ENCODE assay signal across 20 mouse cellular contexts in the genomic region with DNA sequence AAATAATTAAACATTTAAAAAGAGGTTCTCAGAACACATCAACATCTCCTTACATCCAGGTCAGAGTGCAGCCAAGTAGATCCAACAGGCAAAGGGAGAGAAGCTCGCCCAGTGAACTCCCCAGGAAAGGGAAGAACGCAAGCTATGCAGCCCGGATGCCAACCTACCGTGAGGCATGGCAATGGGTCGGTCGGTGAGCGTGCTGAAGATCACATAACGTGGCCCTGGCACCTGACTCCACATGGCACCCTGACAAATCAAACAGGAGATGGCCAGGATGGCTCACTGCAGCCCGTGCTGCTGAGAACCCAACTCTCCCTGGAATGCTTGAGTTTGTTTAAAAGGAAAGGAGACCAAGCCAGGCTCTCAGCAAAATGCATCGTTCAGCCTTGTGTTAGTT.
DNase-seq lines count a peak whose midpoint lies in the region; ATAC-seq and TF ChIP-seq lines count a peak whose summit lies in the region.
"Had no signal": no experiment of that assay in that cellular context is flagged by ENCODE, and none has a peak within 500 bp of the region (broad histone marks: within the 10 kb centered on the region; RNA-seq: fewer than 3 reads in every experiment).

No protein-coding gene starts in this region.

- no peak overlapping the region for H3K27ac ChIP-seq in liver, adult 2 months (replicated peaks; ENCODE audit: insufficient read depth, low read depth, low read length)
- H3K27ac ChIP-seq in liver, embryonic 12.5 days = no peak overlapping the region
- H3K27ac ChIP-seq: embryonic facial prominence, embryonic 12.5 days; forebrain, embryonic 12.5 days; hindbrain, embryonic 10.5 days; hindbrain, embryonic 14.5 days had no signal

- H3K36me3 ChIP-seq in liver, adult 2 months (ENCODE audit: control insufficient read depth, insufficient read depth, low read length) = no peaks in the 10 kb centered on the region
- no peaks in the 10 kb centered on the region for H3K36me3 ChIP-seq in liver, embryonic 12.5 days
- H3K36me3 ChIP-seq: embryonic facial prominence, embryonic 12.5 days; forebrain, embryonic 12.5 days; G1E; heart, embryonic 12.5 days; hindbrain, embryonic 10.5 days had no signal

- no peak for ATAC-seq in liver, embryonic 12.5 days
- ATAC-seq in inflammation-experienced regulatory T-cells, adult 6 months = no peak
- ATAC-seq: CD4-positive, CD25-positive, alpha-beta regulatory T cell, adult 4 months; forebrain, embryonic 16.5 days; intestine, embryonic 16.5 days had no signal

- TF ChIP-seq CTCF in liver, adult 2 months (IDR thresholded peaks at IDR 0.05; ENCODE audit: low read depth, low read length) = no peak

- H3K4me3 ChIP-seq in liver, adult 2 months (ENCODE audit: insufficient read depth, low read depth, low read length) = no peak overlapping the region
- H3K4me3 ChIP-seq in liver, embryonic 12.5 days = no peak overlapping the region
- H3K4me3 ChIP-seq: embryonic facial prominence, embryonic 12.5 days; forebrain, embryonic 12.5 days; heart, embryonic 12.5 days; hindbrain, embryonic 10.5 days had no signal

- no peaks in the 10 kb centered on the region for H3K9me3 ChIP-seq in liver, embryonic 12.5 days (replicated peaks)
- H3K9me3 ChIP-seq: embryonic facial prominence, embryonic 12.5 days; forebrain, embryonic 12.5 days; hindbrain, embryonic 10.5 days had no signal

- H3K4me2 ChIP-seq in liver, embryonic 12.5 days = no peak overlapping the region
- H3K4me2 ChIP-seq: embryonic facial prominence, embryonic 12.5 days; forebrain, embryonic 12.5 days; heart, embryonic 12.5 days; hindbrain, embryonic 14.5 days had no signal

- no peak for TF ChIP-seq POLR2A in liver, adult 2 months (IDR thresholded peaks at IDR 0.05; ENCODE audit: extremely low read depth, insufficient read depth, low read length)

- H3K9ac ChIP-seq in liver, adult 2 months (ENCODE audit: low read depth, low read length) = no peak overlapping the region
- no peak overlapping the region for H3K9ac ChIP-seq in liver, embryonic 12.5 days
- H3K9ac ChIP-seq: embryonic facial prominence, embryonic 12.5 days; forebrain, embryonic 12.5 days; heart, embryonic 12.5 days; hindbrain, embryonic 14.5 days had no signal

- no peaks in the 10 kb centered on the region for H3K27me3 ChIP-seq in liver, adult 2 months (ENCODE audit: control insufficient read depth, insufficient read depth, low read length)
- no peaks in the 10 kb centered on the region for H3K27me3 ChIP-seq in liver, embryonic 12.5 days (replicated peaks)
- H3K27me3 ChIP-seq: embryonic facial prominence, embryonic 12.5 days; forebrain, embryonic 12.5 days had no signal

- WGBS in liver, adult 2 months = 34% methylated on average over 10 of the region's 10 CpGs
- WGBS in liver, embryonic 12.5 days (ENCODE audit: insufficient replicate concordance) = 77% methylated on average over 10 of the region's 10 CpGs

- no peaks in the 10 kb centered on the region for H3K4me1 ChIP-seq in liver, adult 2 months (ENCODE audit: control insufficient read depth, insufficient read depth, low read length)
- no peaks in the 10 kb centered on the region for H3K4me1 ChIP-seq in liver, embryonic 12.5 days
- H3K4me1 ChIP-seq: embryonic facial prominence, embryonic 12.5 days; forebrain, embryonic 12.5 days; heart, embryonic 12.5 days; hindbrain, embryonic 10.5 days had no signal

- peak; percentile 39 for DNase-seq in gastrocnemius, postnatal 10 days
- DNase-seq in gastrocnemius, adult 8-10 months (ENCODE audit: low spot score in 2 of 2) = no peak
- DNase-seq in liver, adult 2 months (ENCODE audit: extremely low read depth, low read depth, low spot score) = peak; percentile 85
- peak; percentile 82 for DNase-seq in fat pad, adult 2 months (ENCODE audit: extremely low read depth, low read depth, low spot score)
- no peak for DNase-seq in thymus, postnatal 0 days (ENCODE audit: low spot score)
- DNase-seq: adrenal gland, postnatal 10 days; B cell, adult 2 months; cerebellum, adult 18-20 months; cerebellum, adult 9-11 months had no signal

- no peaks in the 10 kb centered on the region for H3K79me2 ChIP-seq in liver, adult 2 months (ENCODE audit: control insufficient read depth, insufficient read depth, low read length)

Comparison
In these comparisons a context has a peak if more than half of its experiments do, and no peak if none do; other contexts are left out.
1. DNase-seq: peak in gastrocnemius, postnatal 10 days (single experiment), liver, adult 2 months (single experiment) and fat pad, adult 2 months (single experiment); none in gastrocnemius, adult 8-10 months (0 of 2) and thymus, postnatal 0 days (single experiment).